Mouse (Mus musculus): ENCODE measurements around the gene Krt27. TPM values are rescaled to one million over a fixed set of nuclear protein-coding genes. Genes with fewer than 3 reads are reported as not detected.

Gene Krt27
- polyA plus RNA-seq (2012; rRNA removed), result 0.02 TPM in 1 of 2 replicates, not detected in the other

GRCm38 (mm10) chr11:99351004-99351403, at the start of gene Krt27:
Gene Krt27, minus strand, starts transcription at chr11:99351104.

GRCm38 (mm10) chr11:99389264-99389663, 38.4 kb upstream of the Krt27 start, which contains the start of gene Krt10:
Gene Krt10, minus strand, starts transcription at chr11:99389364.

GRCm38 (mm10) chr11:99374803-99375202, 23.9 kb upstream of the Krt27 start, which contains the start of gene Krt28:
Gene Krt28, minus strand, starts transcription at chr11:99374903.

GRCm38 (mm10) chr11:99337866-99338265, 13.0 kb downstream of the Krt27 start, which contains the start of gene Krt26:
Gene Krt26, minus strand, starts transcription at chr11:99337966.

GRCm38 (mm10) chr11:99322851-99323250, 28.1 kb downstream of the Krt27 start, which contains the start of gene Krt25:
Gene Krt25, minus strand, starts transcription at chr11:99322951.

Other genes with a start within 250 kb of the Krt27 start
- 0.12 and 0.39 TPM in 2 replicates for gene Ccr7, start 196.0 kb downstream of the Krt27 start, polyA plus RNA-seq (2012; rRNA removed)
- 429 and 695 TPM in 2 replicates for gene Smarce1, start 120.1 kb downstream of the Krt27 start, polyA plus RNA-seq (2012; rRNA removed)
- gene Krt222, start 107.0 kb downstream of the Krt27 start, polyA plus RNA-seq (2012; rRNA removed), result 0.22 and 0.40 TPM in 2 replicates
- gene Krt24, start 65.8 kb downstream of the Krt27 start, polyA plus RNA-seq (2012; rRNA removed), result 0.31 TPM in 1 of 2 replicates, not detected in the other
- gene Krt25, start 28.2 kb downstream of the Krt27 start, polyA plus RNA-seq (2012; rRNA removed), result 0.02 and 0.07 TPM in 2 replicates
- 0.12 and 0.25 TPM in 2 replicates for gene Krt26, start 13.1 kb downstream of the Krt27 start, polyA plus RNA-seq (2012; rRNA removed)
- 0.24 and 0.30 TPM in 2 replicates for gene Krt28, start 23.8 kb upstream of the Krt27 start, polyA plus RNA-seq (2012; rRNA removed)
- 5.6 and 10.6 TPM in 2 replicates for gene Krt10, start 38.3 kb upstream of the Krt27 start, polyA plus RNA-seq (2012; rRNA removed)
- 0.04 TPM in 1 of 2 replicates, not detected in the other for gene Krt12, start 71.2 kb upstream of the Krt27 start, polyA plus RNA-seq (2012; rRNA removed)
- 1.1 and 2.3 TPM in 2 replicates for gene Krt20, start 87.0 kb upstream of the Krt27 start, polyA plus RNA-seq (2012; rRNA removed)
- 0.08 and 0.14 TPM in 2 replicates for gene Krt23, start 142.0 kb upstream of the Krt27 start, polyA plus RNA-seq (2012; rRNA removed)
- not detected in 2 replicates for gene Krt39, start 170.2 kb upstream of the Krt27 start, polyA plus RNA-seq (2012; rRNA removed)
- gene Krt40, start 192.1 kb upstream of the Krt27 start, polyA plus RNA-seq (2012; rRNA removed), result 0.07 TPM in 1 of 2 replicates, not detected in the other
- gene Krtap3-3, start 199.8 kb upstream of the Krt27 start, polyA plus RNA-seq (2012; rRNA removed), result not detected in 2 replicates
- gene Krtap3-2, start 205.7 kb upstream of the Krt27 start, polyA plus RNA-seq (2012; rRNA removed), result not detected in 2 replicates
- gene Gm11939, start 208.4 kb upstream of the Krt27 start, polyA plus RNA-seq (2012; rRNA removed), result not detected in 2 replicates
- not detected in 2 replicates for gene Krtap3-1, start 215.5 kb upstream of the Krt27 start, polyA plus RNA-seq (2012; rRNA removed)
- gene Krtap1-5, start 229.9 kb upstream of the Krt27 start, polyA plus RNA-seq (2012; rRNA removed), result not detected in 2 replicates
- gene Krtap1-4, start 232.6 kb upstream of the Krt27 start, polyA plus RNA-seq (2012; rRNA removed), result not detected in 2 replicates
- gene Krtap1-3, start 240.2 kb upstream of the Krt27 start, polyA plus RNA-seq (2012; rRNA removed), result not detected in 2 replicates
- gene Krtap9-3, start 247.0 kb upstream of the Krt27 start, polyA plus RNA-seq (2012; rRNA removed), result not detected in 2 replicates

Measured in central nervous system, embryonic 11.5 days (tissue).